Mouse (Mus musculus) CH12.LX (cell line): ENCODE measurements around the gene Fmr1nb. TPM values are rescaled to one million over a fixed set of nuclear protein-coding genes. Genes with fewer than 3 reads are reported as not detected.
"Not testable (repeated sequence)": the region's sequence is repeated elsewhere in the genome, so short reads cannot be mapped to it uniquely, and the experiment has no call there.

ENCODE experiments used
- DNase-seq: peaks from one replicate; pipeline ENCODE4 v3.0.0-alpha.2; 2013; ENCODE audit errors: extremely low read depth
- H3K27ac ChIP-seq: 2 replicates; pipeline ENCODE4 v1.5.1; 2012; ENCODE audit warnings: low read depth, mild to moderate bottlenecking, control low read depth, moderate library complexity; ENCODE audit not compliant: insufficient read depth
- H3K27me3 ChIP-seq: replicated peaks from 2 replicates; pipeline ENCODE3; 2012; ENCODE audit warnings: inconsistent platforms
- H3K36me3 ChIP-seq, 2 experiments: replicated peaks in 1 of 2; 2 replicates each; pipeline versions ENCODE3 to v1.6.1; 2012; ENCODE audit warnings: inconsistent platforms in 1 of 2, low read length in 1 of 2, mild to moderate bottlenecking in 1 of 2, mixed read lengths in 1 of 2, moderate library complexity in 1 of 2; ENCODE audit not compliant: control insufficient read depth in 1 of 2, insufficient read depth in 1 of 2
- H3K4me1 ChIP-seq, 2 experiments: 2 replicates each; pipeline ENCODE4 v1.6.1; 2012; ENCODE audit warnings: inconsistent platforms in 1 of 2, moderate library complexity in 1 of 2; ENCODE audit not compliant: insufficient read depth in 2 of 2, control insufficient read depth in 1 of 2
- H3K4me2 ChIP-seq: 2 replicates; pipeline ENCODE4 v1.6.1; 2012; ENCODE audit warnings: low read depth, mild to moderate bottlenecking, control low read depth; ENCODE audit not compliant: poor library complexity, insufficient read depth, severe bottlenecking
- H3K4me3 ChIP-seq, 3 experiments: fragments of 150-350 bp in 1 of 3; sonication (generic) in 1 of 3; replicated peaks in 1 of 3; 2 replicates each; pipeline versions ENCODE3 to v1.5.1; 2011 to 2012; ENCODE audit warnings: low read depth in 2 of 3, low read length in 2 of 3, mild to moderate bottlenecking in 2 of 3, moderate library complexity in 2 of 3, control low read depth in 1 of 3, improper control_type of control experiment in 1 of 3, inconsistent platforms in 1 of 3, mixed read lengths in 1 of 3; ENCODE audit not compliant: poor library complexity in 1 of 3
- H3K79me2 ChIP-seq: replicated peaks from 2 replicates; pipeline ENCODE4 v1.6.1; 2012; ENCODE audit warnings: mild to moderate bottlenecking, moderate library complexity; ENCODE audit not compliant: control insufficient read depth, poor library complexity, insufficient read depth, severe bottlenecking; ENCODE audit errors: extremely low read depth
- H3K9ac ChIP-seq: 2 replicates; pipeline ENCODE4 v1.6.1; 2012; ENCODE audit warnings: low read depth, mild to moderate bottlenecking, control low read depth, moderate library complexity; ENCODE audit not compliant: insufficient read depth
- H3K9me3 ChIP-seq: replicated peaks from 2 replicates; pipeline ENCODE3; 2012; ENCODE audit warnings: low read length, inconsistent platforms, mixed read lengths
- BHLHE40 ChIP-seq: IDR thresholded peaks from 2 replicates; pipeline ENCODE4 v1.6.1; 2011; ENCODE audit warnings: mild to moderate bottlenecking, low read depth, low read length, improper control_type of control experiment
- CTCF ChIP-seq, 2 experiments: IDR thresholded peaks in 1 of 2; conservative IDR thresholded peaks in 1 of 2; 2 replicates each; pipeline ENCODE4 v1.5.1; 2011 to 2012; ENCODE audit warnings: low read depth in 2 of 2, low read length in 2 of 2, improper control_type of control experiment in 1 of 2, inconsistent platforms in 1 of 2, mild to moderate bottlenecking in 1 of 2, moderate library complexity in 1 of 2
- ETS1 ChIP-seq: conservative IDR thresholded peaks from 2 replicates; pipeline ENCODE4 v1.6.1; 2012; ENCODE audit warnings: low read depth, mild to moderate bottlenecking, inconsistent platforms, low read length, improper control_type of control experiment, moderate library complexity
- KAT2A ChIP-seq: IDR thresholded peaks from 2 replicates; pipeline ENCODE4 v1.6.1; 2012; ENCODE audit warnings: low read length, improper control_type of control experiment, inconsistent platforms; ENCODE audit not compliant: insufficient replicate concordance
- NELFE ChIP-seq: IDR thresholded peaks from 2 replicates; pipeline ENCODE4 v1.6.1; 2011; ENCODE audit warnings: low read depth, low read length, improper control_type of control experiment
- NRF1 ChIP-seq: IDR thresholded peaks from 2 replicates; pipeline ENCODE4 v1.6.1; 2014; ENCODE audit warnings: low read depth, mild to moderate bottlenecking, inconsistent platforms, low read length, improper control_type of control experiment, moderate library complexity
- TCF12 ChIP-seq: IDR thresholded peaks from 2 replicates; pipeline ENCODE4 v1.6.1; 2014; ENCODE audit warnings: low read depth, mild to moderate bottlenecking, inconsistent platforms, low read length, improper control_type of control experiment
- UBTF ChIP-seq: IDR thresholded peaks from 2 replicates; pipeline ENCODE4 v1.6.1; 2012; ENCODE audit warnings: low read depth, mild to moderate bottlenecking, inconsistent platforms, low read length, improper control_type of control experiment, moderate library complexity
- USF1 ChIP-seq: IDR thresholded peaks from 2 replicates; pipeline ENCODE4 v1.6.1; 2014; ENCODE audit warnings: low read depth, mild to moderate bottlenecking, inconsistent platforms, low read length, improper control_type of control experiment
- ZC3H11A ChIP-seq: IDR thresholded peaks from 2 replicates; pipeline ENCODE4 v1.6.1; 2012; ENCODE audit warnings: low read depth, mild to moderate bottlenecking, inconsistent platforms, low read length, improper control_type of control experiment
- ZKSCAN1 ChIP-seq: IDR thresholded peaks from 2 replicates; pipeline ENCODE4 v1.6.1; 2012; ENCODE audit warnings: low read depth, inconsistent platforms, low read length, improper control_type of control experiment, borderline replicate concordance
- ZMIZ1 ChIP-seq: IDR thresholded peaks from 2 replicates; pipeline ENCODE4 v1.6.1; 2012; ENCODE audit warnings: low read depth, mild to moderate bottlenecking, inconsistent platforms, low read length, improper control_type of control experiment
- dilution Hi-C: fragments of 300-500 bp; cut with MboI; formaldehyde crosslinking; loops from 2 replicates; pipeline ENCODE4 v1.14.3; 2020; ENCODE audit warnings: low sequenced_read_pairs; ENCODE audit not compliant: extremely low pct_unique_long_range_greater_than_20kb, extremely low pct_ligation_motif_present
- in situ Hi-C: fragments of 300-500 bp; cut with MboI; formaldehyde crosslinking; loops from 3 replicates; pipeline ENCODE4 v1.14.3; 2019; ENCODE audit warnings: low sequenced_read_pairs, low pct_ligation_motif_present, low pct_unique_long_range_greater_than_20kb, mixed read lengths
- polyA plus RNA-seq: library from polyadenylated mRNA; unstranded; fragments of >175 nt; gene quantifications from 2 replicates; pipeline ENCODE4 v1.2.1, GENCODE M21; 2012; ENCODE audit warnings: low read depth; ENCODE audit not compliant: insufficient read length
- total RNA-seq, 2 experiments: library from RNA; depleted of rRNA; stranded (reverse); fragments of 300-350 nt in 1 of 2; fragments of >200 nt in 1 of 2; gene quantifications; 2 replicates each; pipeline ENCODE4 v1.2.3; 2012 to 2014

Fmr1nb gene
- total RNA-seq (2012; rRNA removed) (not detected in 2 replicates), total RNA-seq (2014; rRNA removed) (not detected in 2 replicates), polyA plus RNA-seq (not detected in 2 replicates)

GRCm38 (mm10) chrX:68761606-68762005 lies at the start of gene Fmr1nb:
Gene Fmr1nb, plus strand, starts transcription at chrX:68761839.
- Histone ChIP-seq H3K27me3 (no peaks in the 10 kb centered on the region), H3K9me3 (no peaks in the 10 kb centered on the region), H3K4me2 (no peak within 1 kb of the TSS), H3K27ac (no peak within 1 kb of the TSS), H3K36me3 (no peaks in the 10 kb centered on the region), H3K9ac (no peak within 1 kb of the TSS), H3K4me1 (no peaks in the 10 kb centered on the region), H3K4me3 (no peak within 1 kb of the TSS), H3K79me2 (no peaks in the 10 kb centered on the region)
- TF ChIP-seq ETS1 = no peak
- no peak for TF ChIP-seq UBTF
- no peak for TF ChIP-seq BHLHE40
- TF ChIP-seq ZMIZ1 = no peak
- no peak for TF ChIP-seq NRF1
- no peak for TF ChIP-seq TCF12
- no peak for TF ChIP-seq KAT2A
- no peak for TF ChIP-seq NELFE
- TF ChIP-seq USF1 = no peak
- in situ Hi-C loops (no loop called here), dilution Hi-C loops (no loop called here)
- DNase-seq = no peak

GRCm38 (mm10) chrX:68736902-68737301 lies 24.7 kb upstream of the Fmr1nb start:
- Histone ChIP-seq H3K4me3 (no peak overlapping the region), H3K4me2 (no peak overlapping the region), H3K36me3 (no peaks in the 10 kb centered on the region)
- in situ Hi-C loops = no loop called here
- TF ChIP-seq ZC3H11A = no peak
- TF ChIP-seq ZKSCAN1 = no peak
- TF ChIP-seq, all 38 proteins: peak for 0
- H3K27ac ChIP-seq = no peak overlapping the region
- H3K79me2 ChIP-seq = no peaks in the 10 kb centered on the region
- H3K9me3 ChIP-seq = no peaks in the 10 kb centered on the region
- H3K9ac ChIP-seq = no peak overlapping the region
- H3K27me3 ChIP-seq = no peaks in the 10 kb centered on the region
- no peak for DNase-seq
- dilution Hi-C loops = no loop called here
- no peaks in the 10 kb centered on the region for H3K4me1 ChIP-seq

- Histone ChIP-seq H3K9ac (no peak overlapping the region), H3K79me2 (no peaks in the 10 kb centered on the region), H3K4me1 (no peaks in the 10 kb centered on the region), H3K4me3 (no peak overlapping the region), H3K4me2 (no peak overlapping the region), H3K27ac (no peak overlapping the region), H3K36me3 (no peaks in the 10 kb centered on the region), H3K27me3 (no peaks in the 10 kb centered on the region), H3K9me3 (no peaks in the 10 kb centered on the region)
- in situ Hi-C loops = no loop called here
- dilution Hi-C loops = no loop called here
- TF ChIP-seq CTCF (conservative IDR thresholded peaks at IDR 0.05 in 1 of 2, IDR thresholded peaks at IDR 0.05 in 1 of 2; ENCODE audit: low read depth in 2 of 2, low read length in 2 of 2) = no peak
- DNase-seq = no peak
Observed at GRCm38 (mm10) chrX:68740088-68740487, 21.6 kb upstream of the Fmr1nb start.

GRCm38 (mm10) chrX:68820449-68820848 lies 58.8 kb downstream of the Fmr1nb start:
- H3K27me3 ChIP-seq, dilution Hi-C loops, in situ Hi-C loops, H3K27ac ChIP-seq, H3K4me3 ChIP-seq, DNase-seq, H3K9me3 ChIP-seq, H3K4me1 ChIP-seq, H3K79me2 ChIP-seq, H3K36me3 ChIP-seq, H3K4me2 ChIP-seq, H3K9ac ChIP-seq: not testable (repeated sequence)

GRCm38 (mm10) chrX:68821059-68821458 lies 59.4 kb downstream of the Fmr1nb start, which contains the start of gene Gm14698:
Gene Gm14698, plus strand, starts transcription at chrX:68821093.
- DNase-seq, H3K9me3 ChIP-seq, H3K4me3 ChIP-seq, H3K27ac ChIP-seq, in situ Hi-C loops, H3K9ac ChIP-seq, H3K36me3 ChIP-seq, H3K4me1 ChIP-seq, dilution Hi-C loops, H3K79me2 ChIP-seq, H3K4me2 ChIP-seq, H3K27me3 ChIP-seq: not testable (repeated sequence)
